Mouse (Mus musculus): ENCODE data around the gene Crip2.

- no peak for TF ChIP-seq POLR2A (IDR thresholded peaks at IDR 0.05; ENCODE audit: low read depth, low read length)
- peak; percentile 89; the same call in 1 of the 2 replicates for TF ChIP-seq CTCF (IDR thresholded peaks at IDR 0.05; ENCODE audit: extremely low read depth, insufficient read depth, insufficient read length, insufficient replicate concordance)
These were observed 37.6 kb upstream of the Crip2 start for GRCm38 (mm10) chr12:113102461-113102860.

Data from spleen, adult 2 months (tissue).